Mouse (Mus musculus) midbrain, embryonic 14.5 days (tissue): ENCODE data around the gene Vmn2r72. TPM values are rescaled to one million over a fixed set of nuclear protein-coding genes. Genes with fewer than 3 reads are reported as not detected.

Experiments used
- ATAC-seq: fragments of 200-750 bp; cut with Nextera tagmentation; 2 replicates; pipeline ENCODE4 v1.8.0; 2017; ENCODE audit warnings: moderate number of reproducible peaks, moderate library complexity; ENCODE audit not compliant: low FRiP score, low TSS enrichment
- DNase-seq: peaks from one replicate; pipeline ENCODE4 v3.0.0-alpha.2; 2015
- H3K27ac ChIP-seq: fragments of 300-500 bp; sonication (generic); replicated peaks from 2 replicates; pipeline ENCODE4 v1.5.1; 2014; ENCODE audit warnings: mild to moderate bottlenecking, low read depth, low read length, moderate library complexity
- H3K27me3 ChIP-seq: fragments of 300-500 bp; sonication (generic); 2 replicates; pipeline ENCODE4 v1.6.1; 2014; ENCODE audit warnings: low read length, control low read depth, mixed read lengths; ENCODE audit not compliant: control insufficient read depth, insufficient read depth
- H3K36me3 ChIP-seq: fragments of 300-500 bp; sonication (generic); 2 replicates; pipeline ENCODE4 v1.6.1; 2014; ENCODE audit warnings: low read length, control low read depth; ENCODE audit not compliant: control insufficient read depth, insufficient read depth
- H3K4me1 ChIP-seq: fragments of 300-500 bp; sonication (generic); 2 replicates; pipeline ENCODE4 v1.6.1; 2014; ENCODE audit warnings: mild to moderate bottlenecking, antibody characterized with exemption, low read length, control low read depth; ENCODE audit not compliant: control insufficient read depth, insufficient read depth
- H3K4me2 ChIP-seq: fragments of 300-500 bp; sonication (generic); 2 replicates; pipeline ENCODE4 v1.6.1; 2014; ENCODE audit warnings: mild to moderate bottlenecking, low read length, moderate library complexity
- H3K4me3 ChIP-seq: fragments of 300-500 bp; sonication (generic); replicated peaks from 2 replicates; pipeline ENCODE4 v1.5.1; 2014; ENCODE audit warnings: low read depth, low read length
- H3K9ac ChIP-seq: fragments of 300-500 bp; sonication (generic); replicated peaks from 2 replicates; pipeline ENCODE4 v1.6.1; 2014; ENCODE audit warnings: mild to moderate bottlenecking, low read length, moderate library complexity
- H3K9me3 ChIP-seq: fragments of 300-500 bp; sonication (generic); 2 replicates; pipeline ENCODE4 v1.6.1; 2016; ENCODE audit warnings: low read length, control low read depth, mixed read lengths; ENCODE audit not compliant: control insufficient read depth
- WGBS: fragments of 180-500 bp; shearing (Covaris S2); extraction: QIAGEN DNeasy Blood & Tissue Kit; methylation state at CpG from one replicate; pipeline ENCODE4 v1.1.7; 2014; 5-methylcytosine and 5-hydroxymethylcytosine counted together
- polyA plus RNA-seq: library from polyadenylated mRNA; unstranded; fragments of >200 nt; fragmentation: Nextera tagmentation; extraction: Ambion mirVana; gene quantifications from 2 replicates; pipeline ENCODE4 v1.2.1, GENCODE M21; 2014

The Vmn2r72 gene
- polyA plus RNA-seq, result not detected in 2 replicates

- Histone ChIP-seq H3K9me3 (no peaks in the 10 kb centered on the region), H3K4me1 (no peaks in the 10 kb centered on the region), H3K27ac (no peak within 1 kb of the TSS), H3K36me3 (no peaks in the 10 kb centered on the region), H3K4me2 (no peak within 1 kb of the TSS), H3K27me3 (no peaks in the 10 kb centered on the region), H3K9ac (no peak within 1 kb of the TSS), H3K4me3 (no peak within 1 kb of the TSS)
- 88% methylated on average over 1 of the region's 1 CpGs for WGBS
- ATAC-seq, result no peak
- DNase-seq, result no peak
These were observed at the start of gene Vmn2r72 for GRCm38 (mm10) chr7:85754997-85755396. Gene Vmn2r72, minus strand, starts transcription at chr7:85755097.

Other genes starting within 250 kb of the Vmn2r72 start
- not detected in 2 replicates for gene Vmn2r71, start 192.0 kb downstream of the Vmn2r72 start, polyA plus RNA-seq
- not detected in 2 replicates for gene Vmn2r70, start 185.9 kb downstream of the Vmn2r72 start, polyA plus RNA-seq
- gene Vmn2r73, start 121.2 kb upstream of the Vmn2r72 start, polyA plus RNA-seq, result not detected in 2 replicates
- gene Vmn2r74, start 206.5 kb upstream of the Vmn2r72 start, polyA plus RNA-seq, result not detected in 2 replicates